Mouse (Mus musculus) midbrain, embryonic 14.5 days (tissue): ENCODE measurements around the gene Kmt2e. TPM values are rescaled to one million over a fixed set of nuclear protein-coding genes. Genes with fewer than 3 reads are reported as not detected.
"Not testable (repeated sequence)": the region's sequence is repeated elsewhere in the genome, so short reads cannot be mapped to it uniquely, and the experiment has no call there.

ENCODE experiments used
- ATAC-seq: fragments of 200-750 bp; cut with Nextera tagmentation; 2 replicates; pipeline ENCODE4 v1.8.0; 2017; ENCODE audit warnings: moderate number of reproducible peaks, moderate library complexity; ENCODE audit not compliant: low FRiP score, low TSS enrichment
- DNase-seq: peaks from one replicate; pipeline ENCODE4 v3.0.0-alpha.2; 2015
- H3K27ac ChIP-seq: fragments of 300-500 bp; sonication (generic); replicated peaks from 2 replicates; pipeline ENCODE4 v1.5.1; 2014; ENCODE audit warnings: mild to moderate bottlenecking, low read depth, low read length, moderate library complexity
- H3K27me3 ChIP-seq: fragments of 300-500 bp; sonication (generic); 2 replicates; pipeline ENCODE4 v1.6.1; 2014; ENCODE audit warnings: low read length, control low read depth, mixed read lengths; ENCODE audit not compliant: control insufficient read depth, insufficient read depth
- H3K36me3 ChIP-seq: fragments of 300-500 bp; sonication (generic); 2 replicates; pipeline ENCODE4 v1.6.1; 2014; ENCODE audit warnings: low read length, control low read depth; ENCODE audit not compliant: control insufficient read depth, insufficient read depth
- H3K4me1 ChIP-seq: fragments of 300-500 bp; sonication (generic); 2 replicates; pipeline ENCODE4 v1.6.1; 2014; ENCODE audit warnings: mild to moderate bottlenecking, antibody characterized with exemption, low read length, control low read depth; ENCODE audit not compliant: control insufficient read depth, insufficient read depth
- H3K4me2 ChIP-seq: fragments of 300-500 bp; sonication (generic); 2 replicates; pipeline ENCODE4 v1.6.1; 2014; ENCODE audit warnings: mild to moderate bottlenecking, low read length, moderate library complexity
- H3K4me3 ChIP-seq: fragments of 300-500 bp; sonication (generic); replicated peaks from 2 replicates; pipeline ENCODE4 v1.5.1; 2014; ENCODE audit warnings: low read depth, low read length
- H3K9ac ChIP-seq: fragments of 300-500 bp; sonication (generic); replicated peaks from 2 replicates; pipeline ENCODE4 v1.6.1; 2014; ENCODE audit warnings: mild to moderate bottlenecking, low read length, moderate library complexity
- H3K9me3 ChIP-seq: fragments of 300-500 bp; sonication (generic); 2 replicates; pipeline ENCODE4 v1.6.1; 2016; ENCODE audit warnings: low read length, control low read depth, mixed read lengths; ENCODE audit not compliant: control insufficient read depth
- WGBS: fragments of 180-500 bp; shearing (Covaris S2); extraction: QIAGEN DNeasy Blood & Tissue Kit; methylation state at CpG from one replicate; pipeline ENCODE4 v1.1.7; 2014; 5-methylcytosine and 5-hydroxymethylcytosine counted together
- polyA plus RNA-seq: library from polyadenylated mRNA; unstranded; fragments of >200 nt; fragmentation: Nextera tagmentation; extraction: Ambion mirVana; gene quantifications from 2 replicates; pipeline ENCODE4 v1.2.1, GENCODE M21; 2014

Kmt2e gene
- polyA plus RNA-seq, 1 experiment from 2014 or later, result 152 TPM

GRCm38 (mm10) chr5:23523936-23524335 is 89.7 kb downstream of the Kmt2e start:
- WGBS, result 88% methylated on average over 3 of the region's 3 CpGs
- Histone ChIP-seq H3K4me1 (no peaks in the 10 kb centered on the region), H3K27me3 (no peaks in the 10 kb centered on the region), H3K4me2 (no peak overlapping the region), H3K9ac (no peak overlapping the region), H3K4me3 (no peak overlapping the region), H3K27ac (no peak overlapping the region), H3K36me3 (peaks cover 59% of the 10 kb centered on the region), H3K9me3 (no peaks in the 10 kb centered on the region)
- DNase-seq, result no peak
- ATAC-seq, result no peak

GRCm38 (mm10) chr5:23524621-23525020 is 90.4 kb downstream of the Kmt2e start:
- peaks cover 59% of the 10 kb centered on the region for H3K36me3 ChIP-seq

GRCm38 (mm10) chr5:23531100-23531499 is 96.9 kb downstream of the Kmt2e start:
- ATAC-seq, result no peak
- 97% methylated on average over 6 of the region's 6 CpGs for WGBS
- Histone ChIP-seq H3K9me3 (no peaks in the 10 kb centered on the region), H3K4me3 (no peak overlapping the region), H3K4me1 (no peaks in the 10 kb centered on the region), H3K4me2 (no peak overlapping the region), H3K27me3 (no peaks in the 10 kb centered on the region), H3K36me3 (peaks cover 27% of the 10 kb centered on the region), H3K27ac (no peak overlapping the region), H3K9ac (no peak overlapping the region)
- DNase-seq, result no peak

More at GRCm38 (mm10) chr5:23524621-23525020, 90.4 kb downstream of the Kmt2e start:
- H3K9ac ChIP-seq, result no peak overlapping the region
- no peak overlapping the region for H3K4me3 ChIP-seq
- 82% methylated on average over 3 of the region's 3 CpGs for WGBS
- H3K4me1 ChIP-seq, result no peaks in the 10 kb centered on the region
- no peak for ATAC-seq
- no peak for DNase-seq
- no peaks in the 10 kb centered on the region for H3K9me3 ChIP-seq
- H3K27ac ChIP-seq, result no peak overlapping the region
- H3K27me3 ChIP-seq, result no peaks in the 10 kb centered on the region
- H3K4me2 ChIP-seq, result no peak overlapping the region

GRCm38 (mm10) chr5:23531541-23532096 is 97.4 kb downstream of the Kmt2e start:
- no peak overlapping the region for H3K4me2 ChIP-seq
- no peaks in the 10 kb centered on the region for H3K27me3 ChIP-seq
- no peaks in the 10 kb centered on the region for H3K4me1 ChIP-seq
- H3K27ac ChIP-seq, result no peak overlapping the region
- 91% methylated on average over 7 of the region's 7 CpGs for WGBS
- no peak overlapping the region for H3K9ac ChIP-seq
- DNase-seq (no peak), ATAC-seq (no peak)
- H3K4me3 ChIP-seq, result no peak overlapping the region
- peaks cover 24% of the 10 kb centered on the region for H3K36me3 ChIP-seq
- H3K9me3 ChIP-seq, result no peaks in the 10 kb centered on the region

GRCm38 (mm10) chr5:23535692-23536091 is 101.5 kb downstream of the Kmt2e start:
- Histone ChIP-seq H3K9me3 (no peaks in the 10 kb centered on the region), H3K27me3 (no peaks in the 10 kb centered on the region), H3K27ac (0 out of 2 replicates have a peak overlapping the region, but pooled peaks have one; percentile 28), H3K36me3 (peaks cover 33% of the 10 kb centered on the region), H3K4me1 (no peaks in the 10 kb centered on the region), H3K4me2 (no peak overlapping the region), H3K9ac (no peak overlapping the region), H3K4me3 (no peak overlapping the region)
- DNase-seq (no peak), ATAC-seq (no peak)
- WGBS, result 79% methylated on average over 7 of the region's 7 CpGs

- no peaks in the 10 kb centered on the region for H3K9me3 ChIP-seq
- ATAC-seq (no peak), DNase-seq (no peak)
- no peak overlapping the region for H3K9ac ChIP-seq
- H3K4me2 ChIP-seq, result no peak overlapping the region
- no peak overlapping the region for H3K4me3 ChIP-seq
- 90% methylated on average over 5 of the region's 5 CpGs for WGBS
- no peak overlapping the region for H3K27ac ChIP-seq
- H3K27me3 ChIP-seq, result no peaks in the 10 kb centered on the region
- peaks cover 6% of the 10 kb centered on the region; the same call in 1 of the 2 replicates for H3K36me3 ChIP-seq
- no peaks in the 10 kb centered on the region for H3K4me1 ChIP-seq
Measured at GRCm38 (mm10) chr5:23551687-23552086, 117.4 kb downstream of the Kmt2e start.

DNA sequence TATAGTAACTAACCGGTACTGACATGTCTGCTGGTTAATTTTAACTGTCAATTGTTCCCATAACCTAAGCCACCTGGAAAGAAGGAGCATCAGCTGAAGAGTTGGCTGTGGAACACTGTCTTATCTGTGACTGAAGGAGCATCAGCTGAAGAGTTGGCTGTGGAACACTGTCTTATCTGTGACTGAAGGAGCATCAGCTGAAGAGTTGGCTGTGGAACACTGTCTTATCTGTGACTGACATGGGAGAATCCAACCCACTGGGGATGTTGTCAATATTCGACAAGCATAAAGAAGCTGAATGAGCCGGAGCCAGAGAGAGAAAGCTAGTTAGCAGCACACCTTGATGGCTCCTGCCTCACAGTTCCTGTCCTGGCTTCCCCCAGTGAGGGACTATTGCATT is 119.1 kb downstream of the Kmt2e start:
- H3K4me3 ChIP-seq, result not testable (repeated sequence)
- 66% methylated on average over 3 of the region's 3 CpGs for WGBS

More for the DNA sequence above, 119.1 kb downstream of the Kmt2e start:
- not testable (repeated sequence) for H3K4me2 ChIP-seq, ATAC-seq, DNase-seq, H3K9me3 ChIP-seq, H3K9ac ChIP-seq, H3K27me3 ChIP-seq, H3K27ac ChIP-seq, H3K36me3 ChIP-seq, H3K4me1 ChIP-seq
